In genomic region chrX:6400398-6401020, GRCm38 (mm10) we compare ENCODE assay signal across 8 mouse cellular contexts. TPM values are rescaled to one million over a fixed set of nuclear protein-coding genes. Genes with fewer than 3 reads are reported as not detected.
DNase-seq lines count a peak whose midpoint lies in the region; ATAC-seq and TF ChIP-seq lines count a peak whose summit lies in the region.

No protein-coding gene starts in this region.

- H3K4me3 ChIP-seq in megakaryocyte, embryonic 14.5 days (replicated peaks) = peak overlapping the region; percentile 93
- peak overlapping the region; percentile 59 for H3K4me3 ChIP-seq in intestine, embryonic 15.5 days (replicated peaks)
- peak overlapping the region; percentile 59 for H3K4me3 ChIP-seq in lung, postnatal 0 days (ENCODE audit: low read depth, low read length)
- H3K4me3 ChIP-seq in small intestine, adult 2 months (ENCODE audit: low read depth, low read length) = peak overlapping the region; percentile 76

- peaks cover 20% of the 10 kb centered on the region for H3K4me1 ChIP-seq in megakaryocyte, embryonic 14.5 days
- H3K4me1 ChIP-seq in intestine, embryonic 15.5 days (replicated peaks) = no peaks in the 10 kb centered on the region
- H3K4me1 ChIP-seq in lung, postnatal 0 days (ENCODE audit: insufficient read depth, low read depth, low read length) = no peaks in the 10 kb centered on the region
- H3K4me1 ChIP-seq in small intestine, adult 2 months (ENCODE audit: control insufficient read depth, insufficient read depth, insufficient read length, low read length) = peaks cover 3% of the 10 kb centered on the region; the same call in 1 of the 2 replicates

- TF ChIP-seq CTCF in lung, postnatal 0 days (IDR thresholded peaks at IDR 0.05) = no peak
- TF ChIP-seq CTCF in small intestine, adult 2 months (IDR thresholded peaks at IDR 0.05; ENCODE audit: extremely low read depth, insufficient read length, insufficient replicate concordance, low read depth, low read length) = no peak

- WGBS in intestine, embryonic 15.5 days = 19% methylated on average over 40 of the region's 49 CpGs
- 8% methylated on average over 15 of the region's 49 CpGs for WGBS in lung, postnatal 0 days
- 13% methylated on average over 40 of the region's 49 CpGs for WGBS in small intestine, adult 2 months

- no peak for TF ChIP-seq POLR2A in small intestine, adult 2 months (IDR thresholded peaks at IDR 0.05; ENCODE audit: low read depth, low read length)

- TF ChIP-seq EP300 in lung, postnatal 0 days (IDR thresholded peaks at IDR 0.05) = no peak

- peak overlapping the region; percentile 77 for H3K27ac ChIP-seq in intestine, embryonic 15.5 days
- peak overlapping the region; percentile 68 for H3K27ac ChIP-seq in lung, postnatal 0 days (ENCODE audit: low read length)
- no peak overlapping the region for H3K27ac ChIP-seq in small intestine, adult 2 months (ENCODE audit: insufficient read depth, low read depth, low read length)

- DNase-seq in cerebellum, adult 9-11 months = peak; percentile 5
- DNase-seq in gastrocnemius, postnatal 25 days = peak; percentile 9
- DNase-seq in lung, postnatal 0 days (ENCODE audit: low spot score) = peak; percentile 32

- H3K27me3 ChIP-seq in megakaryocyte, embryonic 14.5 days (replicated peaks) = peaks cover 17% of the 10 kb centered on the region
- no peaks in the 10 kb centered on the region for H3K27me3 ChIP-seq in intestine, embryonic 15.5 days (replicated peaks)
- H3K27me3 ChIP-seq in lung, postnatal 0 days (replicated peaks; ENCODE audit: insufficient read depth, low read length) = no peaks in the 10 kb centered on the region
- H3K27me3 ChIP-seq in small intestine, adult 2 months (ENCODE audit: control insufficient read depth, insufficient read depth, low read length) = no peaks in the 10 kb centered on the region; the same call in 1 of the 2 replicates

- H3K36me3 ChIP-seq in megakaryocyte, embryonic 14.5 days (replicated peaks; ENCODE audit: low read length) = no peaks in the 10 kb centered on the region
- no peaks in the 10 kb centered on the region for H3K36me3 ChIP-seq in intestine, embryonic 15.5 days
- no peaks in the 10 kb centered on the region for H3K36me3 ChIP-seq in lung, postnatal 0 days (ENCODE audit: insufficient read depth, low read length)
- H3K36me3 ChIP-seq in small intestine, adult 2 months (ENCODE audit: control insufficient read depth, insufficient read depth, low read length) = no peaks in the 10 kb centered on the region

- H3K9me3 ChIP-seq in megakaryocyte, embryonic 14.5 days = no peaks in the 10 kb centered on the region
- H3K9me3 ChIP-seq in intestine, embryonic 15.5 days = no peaks in the 10 kb centered on the region
- H3K9me3 ChIP-seq in lung, postnatal 0 days (ENCODE audit: low read length) = no peaks in the 10 kb centered on the region

- peak overlapping the region; percentile 61 for H3K4me2 ChIP-seq in intestine, embryonic 15.5 days (replicated peaks)
- peak overlapping the region; percentile 61 for H3K4me2 ChIP-seq in lung, postnatal 0 days (replicated peaks; ENCODE audit: low read depth, low read length)

- peak overlapping the region; percentile 52 for H3K9ac ChIP-seq in intestine, embryonic 15.5 days
- peak overlapping the region; percentile 29; the same call in 1 of the 2 replicates for H3K9ac ChIP-seq in lung, postnatal 0 days (replicated peaks; ENCODE audit: low read depth)

- ATAC-seq in megakaryocyte, adult 5-6 weeks (ENCODE audit: poor library complexity, severe bottlenecking) = no peak
- ATAC-seq in intestine, embryonic 15.5 days = peak; percentile 65
- ATAC-seq in lung, postnatal 0 days = peak; percentile 33
- ATAC-seq in monocyte, adult 5-6 weeks (replicated peaks; ENCODE audit: insufficient number of reproducible peaks, low FRiP score, low TSS enrichment, poor library complexity, severe bottlenecking) = no peak

RNA-seq across cellular contexts. Expression of gene Shroom4, which starts 0.9 kb away (rescaled TPM):
- polyA plus RNA-seq in megakaryocyte, embryonic 14.5 days (2012; ENCODE audit: insufficient read depth, low replicate concordance) = 0.44 TPM in 1 of 2 replicates, not detected in the other
- total RNA-seq in megakaryocyte, adult 5-6 weeks (2015) = not detected in 2 replicates
- total RNA-seq in megakaryocyte, adult 5-6 weeks (2017) = 0.07 TPM in 1 of 2 replicates, not detected in the other
- total RNA-seq in gastrocnemius, postnatal 25 days (2021) = 1 to 10 TPM; 4.6 to 5.3 TPM
- polyA plus RNA-seq in intestine, embryonic 15.5 days (2015; fragmentation: Nextera tagmentation; extraction: Ambion mirVana) = 1.8 and 1.9 TPM in 2 replicates
- 4.4 and 4.7 TPM in 2 replicates for polyA plus RNA-seq in lung, postnatal 0 days (2015; fragmentation: Nextera tagmentation; extraction: Ambion mirVana)
- 0.23 and 0.33 TPM in 2 replicates for polyA plus RNA-seq in small intestine, adult 2 months (2012; rRNA removed)
- 0.19 TPM in 1 of 3 replicates, not detected in the others for total RNA-seq in monocyte, adult 5-6 weeks (2017)

Comparison
In these comparisons a context has a peak if more than half of its experiments do, and no peak if none do; other contexts are left out.
1. ATAC-seq: peak in intestine, embryonic 15.5 days (single experiment) and lung, postnatal 0 days (single experiment); none in megakaryocyte, adult 5-6 weeks (single experiment) and monocyte, adult 5-6 weeks (single experiment).
2. Peak in every context shown above with its lines, with median percentiles within 50 percentile points of each other: H3K4me3 ChIP-seq and DNase-seq.